Mouse (Mus musculus): ENCODE results near the gene Dtd2. TPM values are rescaled to one million over a fixed set of nuclear protein-coding genes. Genes with fewer than 3 reads are reported as not detected.

Dtd2 gene
- polyA plus RNA-seq, 1 experiment from 2014 or later = 25.1 TPM

DNA sequence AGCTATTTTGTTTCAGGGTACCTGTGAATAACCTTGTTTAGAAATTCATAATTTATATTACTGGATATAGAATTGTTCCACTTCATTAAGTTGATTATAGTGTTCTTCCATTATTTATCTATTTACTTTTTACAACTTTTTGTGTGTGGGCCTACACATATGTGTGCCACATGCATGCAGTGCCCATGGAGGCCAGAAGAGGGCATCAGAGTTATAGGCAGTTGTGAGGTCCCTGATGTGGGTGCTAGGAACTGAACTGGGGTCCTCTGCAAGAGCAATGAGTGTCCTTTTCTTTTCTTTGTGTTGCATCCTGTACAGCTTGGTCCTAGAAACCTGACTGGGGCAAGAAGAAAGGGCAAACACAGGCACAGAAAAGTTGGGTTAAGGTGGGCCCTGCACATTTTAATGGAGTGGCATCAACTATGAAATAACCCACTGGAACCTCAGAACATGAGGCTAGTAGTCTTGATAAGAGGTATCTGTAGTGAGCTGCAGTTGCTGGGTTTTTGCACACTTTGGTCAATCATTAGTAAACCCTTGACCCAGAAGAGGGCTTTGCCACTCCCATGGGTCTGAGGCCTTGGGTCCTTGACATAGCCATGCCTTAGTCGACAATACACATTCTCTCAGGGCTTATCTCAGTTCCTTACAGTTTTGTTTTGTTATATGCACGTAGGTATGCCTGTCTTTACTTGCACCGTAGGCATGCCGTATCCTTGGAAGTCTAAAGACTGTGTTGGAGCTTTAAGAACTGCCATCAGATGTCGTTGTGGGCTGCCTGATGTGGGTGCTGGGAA lies 33.8 kb downstream of the Dtd2 start:
- no peak for ATAC-seq (ENCODE audit: low FRiP score)
- Histone ChIP-seq H3K27ac (ENCODE audit: low read depth, low read length) (no peak overlapping the region), H3K27me3 (ENCODE audit: control insufficient read depth, insufficient read depth, low read length) (no peaks in the 10 kb centered on the region), H3K36me3 (ENCODE audit: control insufficient read depth, insufficient read depth, low read length) (no peaks in the 10 kb centered on the region), H3K9ac (ENCODE audit: low read depth, low read length) (no peak overlapping the region), H3K4me2 (replicated peaks; ENCODE audit: low read depth, low read length) (no peak overlapping the region), H3K4me1 (replicated peaks; ENCODE audit: control insufficient read depth, insufficient read depth, low read length) (no peaks in the 10 kb centered on the region), H3K4me3 (ENCODE audit: low read depth, low read length) (no peak overlapping the region), H3K9me3 (ENCODE audit: control insufficient read depth, low read length) (no peaks in the 10 kb centered on the region)
- DNase-seq (ENCODE audit: low spot score) = no peak
- 93% methylated on average over 5 of the region's 5 CpGs for WGBS

DNA sequence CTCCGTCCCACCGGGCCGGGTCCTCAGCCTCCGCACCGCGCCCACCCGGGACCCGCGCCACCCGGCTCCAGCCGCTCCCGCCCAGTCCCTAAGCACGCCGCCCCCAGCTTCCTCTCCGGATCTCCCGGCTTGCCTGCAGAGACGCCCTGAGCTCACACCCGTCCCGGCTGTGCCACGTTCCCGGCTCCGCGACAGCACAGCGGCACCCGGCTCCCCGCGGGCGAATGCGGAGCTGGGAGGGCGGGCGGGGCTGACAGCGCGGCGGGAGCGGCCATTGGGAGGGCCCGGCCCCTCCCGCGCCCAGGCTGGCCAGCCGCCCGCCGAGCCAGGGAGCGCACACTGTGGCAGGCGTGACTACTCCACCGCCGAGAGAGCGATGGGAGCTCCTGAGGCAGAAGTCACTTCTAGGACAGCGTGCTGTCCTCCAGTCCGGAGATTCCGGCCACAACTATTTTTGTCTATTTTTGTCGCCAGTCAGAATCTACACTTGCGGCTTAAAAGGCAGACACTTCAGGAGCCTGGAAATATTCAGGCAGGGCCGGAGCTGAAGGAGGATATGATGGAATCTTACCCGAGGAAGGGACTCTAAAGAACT lies 35.1 kb downstream of the Dtd2 start, which contains the start of gene Heatr5a:
Gene Heatr5a, minus strand, starts transcription at position 252 of the 595 bp plus-strand sequence.
- Histone ChIP-seq H3K36me3 (ENCODE audit: control insufficient read depth, insufficient read depth, low read length) (no peaks in the 10 kb centered on the region), H3K4me2 (replicated peaks; ENCODE audit: low read depth, low read length) (peak within 1 kb of the TSS; percentile 45), H3K27me3 (ENCODE audit: control insufficient read depth, insufficient read depth, low read length) (no peaks in the 10 kb centered on the region)

DNA sequence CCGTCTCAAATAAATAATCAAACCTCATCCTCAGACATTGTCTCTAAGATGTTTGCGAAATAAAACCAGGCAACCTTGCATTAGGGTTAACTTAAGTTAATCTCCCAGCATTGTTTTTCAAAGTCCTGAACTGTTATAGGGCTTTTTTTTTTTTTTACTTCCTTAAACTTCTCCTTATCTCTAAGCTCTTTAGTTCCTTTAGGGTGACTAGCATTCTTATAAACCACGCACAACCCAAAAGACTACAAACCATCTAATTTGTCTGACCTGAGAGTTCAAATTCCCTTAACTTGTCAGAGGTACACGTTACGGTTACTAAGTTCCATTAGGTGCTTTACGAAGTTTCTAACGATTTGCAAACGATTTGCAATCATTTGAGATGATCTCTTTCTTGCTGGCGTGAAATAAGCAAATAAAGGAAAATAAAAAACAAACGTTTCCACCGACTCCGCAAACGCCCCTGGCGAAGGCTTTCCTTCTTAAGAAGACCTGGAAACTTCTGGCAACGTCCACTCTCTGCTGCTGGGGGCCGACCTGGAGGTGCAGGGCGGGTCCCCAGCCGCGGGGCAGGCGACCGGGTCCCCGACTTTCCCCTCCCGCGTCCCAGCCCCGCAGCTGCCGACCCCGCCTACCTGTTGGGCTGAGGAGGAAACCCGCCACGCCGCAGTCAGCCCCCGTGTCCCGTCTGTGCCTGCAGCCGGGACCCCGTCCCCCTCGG lies 35.8 kb downstream of the Dtd2 start:
- H3K27me3 ChIP-seq (ENCODE audit: control insufficient read depth, insufficient read depth, low read length) = no peaks in the 10 kb centered on the region
- H3K4me1 ChIP-seq (replicated peaks; ENCODE audit: control insufficient read depth, insufficient read depth, low read length) = no peaks in the 10 kb centered on the region
- WGBS = 3% methylated on average over 21 of the region's 35 CpGs
- H3K4me2 ChIP-seq (replicated peaks; ENCODE audit: low read depth, low read length) = peak overlapping the region; percentile 45
- no peak for DNase-seq (ENCODE audit: low spot score)
- no peaks in the 10 kb centered on the region for H3K9me3 ChIP-seq (ENCODE audit: control insufficient read depth, low read length)
- peak overlapping the region; percentile 59 for H3K9ac ChIP-seq (ENCODE audit: low read depth, low read length)
- ATAC-seq (ENCODE audit: low FRiP score) = no peak
- H3K4me3 ChIP-seq (ENCODE audit: low read depth, low read length) = peak overlapping the region; percentile 87
- peak overlapping the region; percentile 18; the same call in 1 of the 2 replicates for H3K27ac ChIP-seq (ENCODE audit: low read depth, low read length)
- no peaks in the 10 kb centered on the region for H3K36me3 ChIP-seq (ENCODE audit: control insufficient read depth, insufficient read depth, low read length)

More for the DNA sequence above, 35.1 kb downstream of the Dtd2 start, which contains the start of gene Heatr5a:
- peak; percentile 95 for ATAC-seq (ENCODE audit: low FRiP score)
- Histone ChIP-seq H3K4me3 (ENCODE audit: low read depth, low read length) (peak within 1 kb of the TSS; percentile 87), H3K27ac (ENCODE audit: low read depth, low read length) (peak within 1 kb of the TSS; percentile 18; the same call in 1 of the 2 replicates), H3K9me3 (ENCODE audit: control insufficient read depth, low read length) (no peaks in the 10 kb centered on the region), H3K9ac (ENCODE audit: low read depth, low read length) (peak within 1 kb of the TSS; percentile 59), H3K4me1 (replicated peaks; ENCODE audit: control insufficient read depth, insufficient read depth, low read length) (no peaks in the 10 kb centered on the region)
- 2% methylated on average over 44 of the region's 53 CpGs for WGBS
- peak; percentile 91 for DNase-seq (ENCODE audit: low spot score)

DNA sequence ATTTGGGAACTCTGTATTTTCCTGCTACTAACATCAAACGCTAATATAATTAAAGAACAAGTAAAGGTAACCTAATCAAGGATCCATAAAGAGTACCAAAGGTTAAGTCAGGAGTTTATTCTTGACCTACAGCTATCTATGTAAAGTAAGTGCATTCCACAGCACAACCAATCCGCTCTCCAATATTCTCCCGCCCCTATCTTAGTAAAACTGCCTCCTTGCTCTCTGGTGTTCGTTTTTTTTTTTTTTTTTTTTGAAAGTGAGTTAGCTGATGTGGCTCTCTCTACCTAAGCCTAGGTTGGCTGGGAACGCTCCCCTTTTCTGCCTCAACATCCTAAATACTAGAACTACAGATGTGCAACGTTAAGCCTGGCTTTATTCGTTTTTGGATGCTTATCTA lies 36.4 kb downstream of the Dtd2 start:
- WGBS = 25% methylated on average over 7 of the region's 7 CpGs
- no peak overlapping the region for H3K9ac ChIP-seq (ENCODE audit: low read depth, low read length)

DNA sequence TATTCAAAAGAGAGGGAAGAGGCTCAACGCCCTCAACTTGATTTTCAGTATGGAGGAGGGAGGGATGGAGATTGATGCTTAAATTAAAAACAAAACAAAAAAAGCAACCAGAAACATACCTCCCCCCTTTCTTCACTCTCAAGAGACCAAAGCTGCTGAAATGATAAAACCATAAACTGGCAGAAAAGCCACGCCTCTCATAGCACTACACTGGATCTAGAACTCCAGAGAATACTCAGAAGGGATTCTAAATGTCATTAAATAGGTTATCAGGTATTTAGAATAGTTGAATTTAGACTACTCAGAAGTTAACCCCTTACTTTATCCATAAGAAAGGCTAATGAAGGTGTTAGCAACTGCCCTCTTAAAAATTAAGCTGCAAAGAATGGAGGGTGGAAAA lies 37.2 kb downstream of the Dtd2 start:
- no peak for DNase-seq (ENCODE audit: low spot score)
- Histone ChIP-seq H3K4me1 (replicated peaks; ENCODE audit: control insufficient read depth, insufficient read depth, low read length) (no peaks in the 10 kb centered on the region), H3K9ac (ENCODE audit: low read depth, low read length) (no peak overlapping the region), H3K9me3 (ENCODE audit: control insufficient read depth, low read length) (no peaks in the 10 kb centered on the region), H3K4me3 (ENCODE audit: low read depth, low read length) (no peak overlapping the region), H3K27ac (ENCODE audit: low read depth, low read length) (no peak overlapping the region), H3K4me2 (replicated peaks; ENCODE audit: low read depth, low read length) (no peak overlapping the region), H3K36me3 (ENCODE audit: control insufficient read depth, insufficient read depth, low read length) (no peaks in the 10 kb centered on the region), H3K27me3 (ENCODE audit: control insufficient read depth, insufficient read depth, low read length) (no peaks in the 10 kb centered on the region)
- no peak for ATAC-seq (ENCODE audit: low FRiP score)
- WGBS = 88% methylated on average over 2 of the region's 2 CpGs

More for the DNA sequence above, 36.4 kb downstream of the Dtd2 start:
- Histone ChIP-seq H3K4me3 (ENCODE audit: low read depth, low read length) (no peak overlapping the region), H3K9me3 (ENCODE audit: control insufficient read depth, low read length) (no peaks in the 10 kb centered on the region), H3K27me3 (ENCODE audit: control insufficient read depth, insufficient read depth, low read length) (no peaks in the 10 kb centered on the region), H3K27ac (ENCODE audit: low read depth, low read length) (no peak overlapping the region), H3K36me3 (ENCODE audit: control insufficient read depth, insufficient read depth, low read length) (no peaks in the 10 kb centered on the region), H3K4me1 (replicated peaks; ENCODE audit: control insufficient read depth, insufficient read depth, low read length) (no peaks in the 10 kb centered on the region), H3K4me2 (replicated peaks; ENCODE audit: low read depth, low read length) (peak overlapping the region; percentile 45)
- ATAC-seq (ENCODE audit: low FRiP score) (no peak), DNase-seq (ENCODE audit: low spot score) (no peak)

DNA sequence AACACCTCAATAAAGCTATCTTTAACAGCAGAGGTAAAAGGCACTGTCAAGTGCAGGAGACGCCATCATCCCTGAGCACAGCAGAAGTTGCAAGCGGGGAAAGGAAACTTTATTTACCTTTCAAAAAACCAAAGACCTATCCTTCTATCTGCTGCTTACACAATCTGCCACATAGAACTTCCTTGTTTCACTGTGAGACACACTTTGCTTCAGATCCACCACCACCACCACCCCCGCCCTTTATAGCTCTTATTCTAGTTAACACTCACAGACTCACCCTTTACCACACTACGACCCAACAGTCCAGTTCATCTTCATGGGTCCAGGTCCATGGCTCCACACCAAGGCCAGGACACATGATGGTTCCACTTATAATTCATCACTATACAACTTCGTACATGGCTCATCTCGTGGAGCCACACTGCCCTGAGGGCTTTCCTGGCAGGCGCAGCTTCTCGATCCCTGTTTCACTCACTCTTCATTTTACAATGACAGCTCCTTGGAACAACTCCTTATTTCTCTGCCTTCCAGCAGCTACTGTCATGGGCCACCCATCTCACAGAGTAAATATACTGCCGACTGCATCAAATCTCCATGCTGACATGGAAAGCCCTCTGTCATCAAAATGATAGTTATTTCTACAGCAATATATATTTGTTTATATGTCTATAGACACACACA lies 38.2 kb downstream of the Dtd2 start:
- DNase-seq (ENCODE audit: low spot score) (no peak), ATAC-seq (ENCODE audit: low FRiP score) (no peak)
- WGBS = 87% methylated on average over 9 of the region's 9 CpGs
- H3K36me3 ChIP-seq (ENCODE audit: control insufficient read depth, insufficient read depth, low read length) = no peaks in the 10 kb centered on the region
- H3K4me2 ChIP-seq (replicated peaks; ENCODE audit: low read depth, low read length) = no peak overlapping the region
- H3K27ac ChIP-seq (ENCODE audit: low read depth, low read length) = no peak overlapping the region
- no peaks in the 10 kb centered on the region for H3K4me1 ChIP-seq (replicated peaks; ENCODE audit: control insufficient read depth, insufficient read depth, low read length)
- H3K27me3 ChIP-seq (ENCODE audit: control insufficient read depth, insufficient read depth, low read length) = no peaks in the 10 kb centered on the region
- H3K9me3 ChIP-seq (ENCODE audit: control insufficient read depth, low read length) = no peaks in the 10 kb centered on the region
- H3K4me3 ChIP-seq (ENCODE audit: low read depth, low read length) = no peak overlapping the region
- no peak overlapping the region for H3K9ac ChIP-seq (ENCODE audit: low read depth, low read length)

DNA sequence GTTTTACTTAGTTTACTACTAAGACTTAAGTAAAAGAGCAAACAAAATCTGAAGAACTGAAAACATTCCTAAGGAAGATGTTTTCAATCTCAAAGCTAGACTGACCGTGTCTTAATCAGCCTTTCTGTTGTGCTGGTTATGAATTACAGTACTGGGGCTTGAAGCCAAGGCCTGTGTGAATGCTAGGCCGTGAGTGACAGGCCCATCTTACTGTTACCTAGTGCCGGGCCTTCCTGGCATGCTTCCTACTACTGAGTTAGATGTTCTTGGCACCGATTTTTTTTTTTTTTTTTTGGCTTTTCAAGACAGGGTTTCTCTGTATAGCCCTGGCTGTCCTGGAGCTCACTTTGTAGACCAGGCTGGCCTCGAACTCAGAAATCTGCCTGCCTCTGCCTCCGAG lies 48.7 kb downstream of the Dtd2 start:
- WGBS = 89% methylated on average over 6 of the region's 6 CpGs
- no peak overlapping the region for H3K9ac ChIP-seq (ENCODE audit: low read depth, low read length)
- no peak overlapping the region for H3K4me2 ChIP-seq (replicated peaks; ENCODE audit: low read depth, low read length)
- no peak overlapping the region for H3K4me3 ChIP-seq (ENCODE audit: low read depth, low read length)
- H3K4me1 ChIP-seq (replicated peaks; ENCODE audit: control insufficient read depth, insufficient read depth, low read length) = no peaks in the 10 kb centered on the region
- no peak overlapping the region for H3K27ac ChIP-seq (ENCODE audit: low read depth, low read length)
- DNase-seq (ENCODE audit: low spot score) (no peak), ATAC-seq (ENCODE audit: low FRiP score) (no peak)
- H3K9me3 ChIP-seq (ENCODE audit: control insufficient read depth, low read length) = no peaks in the 10 kb centered on the region
- no peaks in the 10 kb centered on the region for H3K36me3 ChIP-seq (ENCODE audit: control insufficient read depth, insufficient read depth, low read length)
- no peaks in the 10 kb centered on the region for H3K27me3 ChIP-seq (ENCODE audit: control insufficient read depth, insufficient read depth, low read length)

DNA sequence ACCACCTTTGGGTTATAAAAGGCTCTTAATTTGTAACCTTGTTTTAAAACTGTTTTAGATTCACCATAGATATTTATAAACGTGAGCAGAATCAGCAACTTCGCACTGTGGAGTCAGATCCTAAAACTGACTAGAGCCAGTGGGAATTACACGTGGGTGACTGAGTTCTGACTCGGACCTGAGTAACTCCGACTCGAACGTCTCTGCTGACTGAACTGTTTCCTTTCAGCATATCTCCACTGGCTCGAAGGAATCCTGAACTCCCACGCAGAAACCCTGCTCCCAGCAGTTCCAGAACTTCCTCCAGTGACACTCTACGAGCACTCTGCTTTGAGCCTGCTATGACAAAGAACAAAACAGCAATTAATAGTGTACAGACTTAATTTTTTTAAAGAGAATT lies 54.0 kb downstream of the Dtd2 start:
- H3K4me1 ChIP-seq (replicated peaks; ENCODE audit: control insufficient read depth, insufficient read depth, low read length) = no peaks in the 10 kb centered on the region

More for the DNA sequence above, 54.0 kb downstream of the Dtd2 start:
- peaks cover 6% of the 10 kb centered on the region; the same call in 1 of the 2 replicates for H3K36me3 ChIP-seq (ENCODE audit: control insufficient read depth, insufficient read depth, low read length)
- no peak overlapping the region for H3K4me3 ChIP-seq (ENCODE audit: low read depth, low read length)
- DNase-seq (ENCODE audit: low spot score) = no peak
- H3K27me3 ChIP-seq (ENCODE audit: control insufficient read depth, insufficient read depth, low read length) = no peaks in the 10 kb centered on the region
- no peaks in the 10 kb centered on the region for H3K9me3 ChIP-seq (ENCODE audit: control insufficient read depth, low read length)
- H3K27ac ChIP-seq (ENCODE audit: low read depth, low read length) = no peak overlapping the region
- H3K4me2 ChIP-seq (replicated peaks; ENCODE audit: low read depth, low read length) = no peak overlapping the region
- no peak overlapping the region for H3K9ac ChIP-seq (ENCODE audit: low read depth, low read length)
- WGBS = 84% methylated on average over 10 of the region's 10 CpGs
- ATAC-seq (ENCODE audit: low FRiP score) = no peak
